Mouse (Mus musculus) embryonic fibroblast, embryonic 13.5 days (primary cell): ENCODE measurements at regions not wholly inside any gene's neighbourhood (a gene's known extent, or its start where the extent isn't known, plus 50 kb on each side); places are given as distances from the start of the nearest gene placed in this dataset.
A peak's percentile ranks its signal among the peaks of the same experiment; 100 is the strongest.
"Not testable (repeated sequence)": the region's sequence is repeated elsewhere in the genome, so short reads cannot be mapped to it uniquely, and the experiment has no call there.

Experiments
- H3K27ac ChIP-seq: 2 replicates; pipeline ENCODE4 v1.5.1; 2012; ENCODE audit warnings: low read length, control low read depth, inconsistent platforms; ENCODE audit not compliant: insufficient read depth
- H3K4me1 ChIP-seq: 2 replicates; pipeline ENCODE4 v1.6.1; 2011; ENCODE audit warnings: low read length; ENCODE audit not compliant: control insufficient read depth, insufficient read depth
- H3K4me3 ChIP-seq: 2 replicates; pipeline ENCODE4 v1.5.1; 2011; ENCODE audit warnings: mild to moderate bottlenecking, control low read depth, low read length; ENCODE audit not compliant: insufficient read depth
- CTCF ChIP-seq: IDR thresholded peaks from 2 replicates; pipeline ENCODE4 v1.5.1; 2011; ENCODE audit warnings: mild to moderate bottlenecking, control low read depth, low read length, moderate library complexity, borderline replicate concordance; ENCODE audit not compliant: insufficient read depth
- POLR2A ChIP-seq: IDR thresholded peaks from 2 replicates; pipeline ENCODE4 v1.6.1; 2011; ENCODE audit warnings: low read depth, mild to moderate bottlenecking, control low read depth, low read length, moderate library complexity

DNA sequence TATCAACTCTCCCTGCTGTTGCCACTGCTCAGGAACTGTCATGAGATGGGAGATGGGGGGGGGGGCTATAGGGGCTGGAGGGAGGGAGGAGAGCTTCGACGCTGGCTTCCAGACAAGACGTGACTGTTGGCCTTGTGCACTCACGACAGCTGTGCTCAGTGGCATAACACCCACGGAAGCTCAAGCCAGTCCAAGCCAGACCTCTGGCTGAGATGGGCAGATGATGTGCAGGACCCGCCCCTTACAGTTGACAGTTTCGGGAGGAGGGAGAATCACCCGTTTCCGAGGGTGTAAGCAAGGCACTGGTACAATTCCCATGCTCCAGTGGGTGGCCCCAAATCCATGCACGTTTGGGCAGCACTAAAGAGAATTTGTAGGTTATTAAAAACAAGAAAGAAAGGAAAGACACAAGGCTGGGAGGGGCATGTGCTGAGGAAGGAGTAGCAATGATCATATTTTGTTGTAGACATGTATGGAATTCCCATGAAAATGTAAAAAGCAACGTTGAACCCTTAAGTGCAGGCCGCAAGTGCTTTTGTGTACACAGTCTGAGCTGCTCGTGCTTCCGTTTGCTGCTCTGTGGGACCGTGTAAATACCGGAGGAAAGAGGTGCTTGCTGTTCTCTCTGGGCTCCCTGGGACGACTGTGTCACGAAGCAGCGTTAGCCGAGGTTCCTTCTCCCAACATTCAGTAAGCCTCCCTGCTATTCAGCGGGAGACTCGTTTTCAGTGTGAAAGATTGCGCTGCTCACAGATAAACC lies 188.2 kb upstream of the Serp2 start:
- H3K4me1 ChIP-seq, result peaks cover 5% of the 10 kb centered on the region; the same call in 1 of the 2 replicates
- H3K27ac ChIP-seq, result no peak overlapping the region
- TF ChIP-seq POLR2A (no peak), CTCF (no peak)
- no peak overlapping the region for H3K4me3 ChIP-seq

DNA sequence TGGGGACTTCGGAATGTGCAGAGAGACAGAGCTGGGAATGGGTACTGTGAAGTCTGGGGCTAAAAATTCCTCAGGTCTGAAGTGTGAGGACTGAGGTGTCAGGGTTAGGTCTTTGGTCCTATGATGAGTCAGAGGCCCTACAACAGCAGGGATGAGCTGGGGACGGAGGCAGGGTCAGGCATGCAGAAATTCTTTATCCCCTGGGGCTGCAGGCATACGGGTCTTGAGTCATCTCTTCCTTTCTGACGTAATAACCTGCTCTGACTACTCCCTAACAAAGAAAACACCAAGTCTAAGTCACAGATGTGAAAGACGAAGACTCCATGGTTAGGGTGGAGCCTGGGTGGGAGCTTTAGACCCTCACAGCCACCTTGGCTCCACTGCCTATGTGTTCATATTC lies 185.6 kb upstream of the Serp2 start:
- Histone ChIP-seq H3K4me1 (peaks cover 10% of the 10 kb centered on the region; the same call in 1 of the 2 replicates), H3K4me3 (no peak overlapping the region), H3K27ac (no peak overlapping the region)
- TF ChIP-seq POLR2A (no peak), CTCF (no peak)

DNA sequence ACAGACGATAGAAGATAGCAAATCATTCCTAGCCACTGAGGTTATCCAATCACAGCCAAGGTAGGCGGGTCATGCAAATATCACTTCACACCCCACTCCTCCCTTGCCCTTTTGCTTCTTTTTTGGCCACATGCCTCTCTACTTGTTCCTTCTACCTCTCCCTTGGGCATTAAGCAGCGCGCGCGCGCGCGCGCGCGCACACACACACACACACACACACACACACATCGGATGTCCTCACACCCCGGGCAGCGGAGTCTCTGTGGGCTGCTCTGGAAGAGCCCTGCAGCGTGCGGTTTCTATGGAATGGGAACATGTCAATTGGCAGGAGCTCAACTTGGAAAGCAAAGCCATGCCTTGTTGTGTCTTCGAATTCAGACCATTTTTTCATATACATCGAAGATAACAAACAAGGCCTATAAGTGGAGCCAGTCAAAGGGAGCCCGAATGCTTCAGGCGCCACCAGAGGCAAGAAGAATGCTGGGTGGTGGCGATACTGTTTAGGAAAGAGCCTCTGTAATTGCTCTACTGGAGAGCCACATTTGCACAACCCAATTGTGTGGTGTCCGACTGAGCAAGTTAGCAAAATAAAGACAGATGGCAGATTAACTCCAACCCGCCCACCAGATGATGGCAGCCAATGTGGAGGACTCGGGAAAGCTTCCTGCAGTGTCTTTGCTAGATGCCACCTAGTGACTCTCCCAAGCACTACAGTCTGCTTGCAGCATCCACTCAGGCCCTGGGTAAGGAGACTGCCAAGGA lies 183.3 kb upstream of the Serp2 start:
- no peak for TF ChIP-seq POLR2A
- peak; percentile 37; the same call in 1 of the 2 replicates for TF ChIP-seq CTCF
- H3K4me3 ChIP-seq, result no peak overlapping the region
- peak overlapping the region; percentile 44 for H3K27ac ChIP-seq
- peaks cover 14% of the 10 kb centered on the region for H3K4me1 ChIP-seq

DNA sequence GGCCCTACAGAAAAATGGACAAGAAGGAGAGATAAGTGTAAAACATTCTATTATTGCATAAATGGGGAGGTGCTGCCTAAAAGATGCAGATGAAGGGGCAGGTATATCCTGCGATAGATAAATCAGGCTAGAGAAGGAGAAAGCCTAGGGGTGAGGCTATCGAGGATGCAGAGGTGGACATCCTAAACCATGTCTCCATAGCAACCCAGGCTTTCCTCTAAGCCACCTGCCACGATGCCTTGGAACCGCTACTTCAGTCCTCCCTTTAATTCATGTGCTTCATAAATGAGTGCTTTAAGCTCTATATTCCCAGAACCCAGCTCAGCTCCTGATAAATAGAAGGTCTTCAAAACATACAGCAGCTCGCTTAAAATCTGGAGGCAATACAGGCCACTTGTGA lies 179.3 kb upstream of the Serp2 start:
- TF ChIP-seq CTCF (no peak), POLR2A (no peak)
- no peak overlapping the region for H3K4me3 ChIP-seq
- H3K4me1 ChIP-seq, result peaks cover 11% of the 10 kb centered on the region
- no peak overlapping the region for H3K27ac ChIP-seq

DNA sequence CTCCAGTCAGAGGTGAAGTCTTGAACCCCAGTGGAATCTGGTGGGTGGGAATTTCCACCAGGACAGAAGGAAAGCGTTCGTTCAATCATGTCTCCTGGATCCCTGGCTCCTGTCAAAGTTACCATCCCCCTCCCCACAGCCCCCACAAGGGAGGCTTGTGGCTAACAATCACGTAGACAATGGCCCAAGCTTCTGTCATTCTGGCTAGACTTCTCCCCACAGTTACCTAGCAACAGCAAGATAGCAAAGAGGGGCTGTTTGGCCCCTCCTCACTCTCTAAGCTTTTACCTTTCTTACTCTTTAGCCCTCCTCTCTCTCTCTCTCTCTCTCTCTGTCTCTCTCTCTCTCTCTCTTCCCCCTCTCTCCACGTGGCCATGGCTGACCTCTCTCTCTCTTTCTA lies 178.4 kb upstream of the Serp2 start:
- Histone ChIP-seq H3K27ac (no peak overlapping the region), H3K4me1 (peaks cover 9% of the 10 kb centered on the region)
- TF ChIP-seq POLR2A (no peak), CTCF (no peak)

DNA sequence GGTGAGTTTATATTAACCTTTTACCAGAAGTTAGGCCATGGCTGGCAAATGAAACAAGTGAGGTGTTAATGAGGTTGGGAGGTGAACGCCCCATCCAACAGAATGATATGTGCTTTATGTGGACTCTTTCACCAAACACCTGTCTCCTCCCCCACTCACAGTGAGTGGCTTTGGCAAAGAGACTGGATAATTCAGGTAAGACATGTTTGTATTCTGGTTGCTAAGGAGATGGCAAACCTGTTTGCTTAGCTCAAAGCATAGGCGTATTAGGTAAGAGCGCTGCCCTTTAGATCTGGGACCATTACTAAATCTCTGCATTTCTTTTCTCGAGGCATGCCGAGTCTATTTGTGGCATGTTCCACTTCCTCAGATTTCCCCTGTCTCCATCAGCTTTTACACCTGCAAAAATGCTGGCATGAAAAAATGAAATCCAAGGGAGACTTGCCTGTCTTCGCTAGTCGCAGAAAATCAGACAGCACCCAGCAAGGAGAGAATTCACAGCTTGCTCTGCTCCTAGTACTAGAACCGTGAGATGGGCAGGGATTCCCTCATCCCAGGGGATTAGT lies 176.7 kb upstream of the Serp2 start:
- Histone ChIP-seq H3K27ac (no peak overlapping the region), H3K4me1 (peaks cover 4% of the 10 kb centered on the region; the same call in 1 of the 2 replicates), H3K4me3 (no peak overlapping the region)
- TF ChIP-seq CTCF, result no peak
- no peak for TF ChIP-seq POLR2A

More for the DNA sequence above, 178.4 kb upstream of the Serp2 start:
- H3K4me3 ChIP-seq, result no peak overlapping the region

DNA sequence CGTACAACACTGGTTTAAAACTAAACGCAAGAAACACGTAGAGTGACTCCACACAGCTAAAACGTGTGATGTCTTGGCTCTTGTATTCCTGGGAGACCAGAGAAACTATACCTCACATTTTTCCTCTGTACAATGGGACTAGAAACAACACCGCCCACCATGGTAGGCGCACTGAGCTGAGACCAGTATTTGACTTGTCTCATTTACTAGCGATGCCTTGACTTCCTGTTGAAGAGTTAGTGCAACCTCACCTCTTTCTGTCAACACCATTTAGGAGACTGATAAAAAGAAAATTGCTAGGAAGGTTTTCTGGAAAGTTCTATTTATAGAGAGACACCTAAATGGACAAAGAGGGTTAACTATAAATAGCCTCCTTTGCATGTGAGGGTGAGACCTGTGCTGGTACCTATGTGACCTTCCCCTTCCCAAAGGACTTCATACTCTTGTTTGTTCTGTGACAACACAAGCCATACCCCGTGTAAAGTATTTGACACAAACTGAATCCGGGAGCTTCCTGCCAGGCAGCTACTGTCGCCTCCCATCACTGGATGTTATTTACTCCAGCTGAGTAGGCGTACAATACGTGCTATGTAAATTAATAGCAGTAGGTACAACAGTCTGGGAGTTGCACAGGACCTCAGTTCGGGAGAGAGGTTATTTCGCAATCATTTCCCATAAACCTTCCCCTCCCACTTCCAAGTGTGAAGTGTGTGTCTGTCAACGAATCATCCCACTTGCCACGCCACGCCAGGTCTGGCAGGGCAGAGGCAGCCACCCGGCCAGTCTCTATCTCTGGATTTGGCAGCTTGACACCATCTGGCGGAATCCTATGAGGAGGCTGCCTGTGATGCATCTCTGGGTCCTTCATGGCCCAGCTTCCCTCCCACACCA lies 174.7 kb upstream of the Serp2 start:
- no peak for TF ChIP-seq CTCF
- H3K4me3 ChIP-seq, result no peak overlapping the region

DNA sequence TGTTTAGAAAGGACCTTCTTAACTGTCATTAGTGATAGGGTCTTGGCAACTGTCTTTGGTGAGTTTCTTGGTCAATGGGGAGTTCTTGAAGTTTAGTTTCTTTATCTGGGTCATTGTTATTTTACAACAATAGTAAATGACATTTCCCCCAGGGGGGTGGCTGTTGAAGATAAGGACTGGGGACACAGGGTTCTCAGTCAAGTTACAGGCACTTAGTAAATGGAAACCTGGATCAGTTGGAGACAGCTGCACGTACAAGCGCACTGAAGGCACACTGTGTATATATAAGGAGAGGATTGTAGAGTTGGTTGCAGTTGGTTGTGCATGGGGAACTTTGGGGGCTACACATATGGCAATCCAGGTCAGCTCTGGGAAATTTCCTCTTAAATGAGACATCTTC lies 169.2 kb upstream of the Serp2 start:
- TF ChIP-seq POLR2A (no peak), CTCF (no peak)
- no peak overlapping the region for H3K4me3 ChIP-seq
- H3K4me1 ChIP-seq, result no peaks in the 10 kb centered on the region; the same call in 1 of the 2 replicates
- H3K27ac ChIP-seq, result no peak overlapping the region

More for the DNA sequence above, 174.7 kb upstream of the Serp2 start:
- H3K4me1 ChIP-seq, result peaks cover 4% of the 10 kb centered on the region; the same call in 1 of the 2 replicates
- no peak overlapping the region for H3K27ac ChIP-seq

DNA sequence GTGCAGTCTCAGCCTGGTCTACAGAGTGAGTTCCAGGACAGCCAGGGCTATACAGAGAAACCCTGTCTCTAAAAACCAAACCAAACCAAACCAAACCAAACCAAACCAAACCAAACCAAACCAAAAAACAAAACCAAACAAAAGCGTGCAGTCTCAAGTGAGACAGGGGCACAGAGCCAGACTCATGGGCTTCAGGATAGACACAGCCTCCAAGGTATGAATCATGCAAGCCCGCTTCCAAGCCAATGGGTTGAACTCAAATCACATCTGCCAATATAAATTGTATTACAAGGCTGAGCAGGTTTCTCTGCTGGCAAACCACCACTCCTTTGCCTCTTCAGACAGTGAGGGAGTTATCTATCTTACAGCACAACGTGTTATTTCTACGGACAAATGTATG lies 168.5 kb upstream of the Serp2 start:
- H3K4me3 ChIP-seq, H3K27ac ChIP-seq, H3K4me1 ChIP-seq: not testable (repeated sequence)
